Mouse (Mus musculus) kidney, adult 10 weeks (tissue): ENCODE results near the gene Tasp1. TPM values are rescaled to one million over a fixed set of nuclear protein-coding genes. Genes with fewer than 3 reads are reported as not detected.

Source experiments
- polyA plus RNA-seq: library from polyadenylated mRNA; stranded (reverse); fragments of 350-450 nt; fragmentation: Illumina TruSeq; extraction: RNeasy Lipid Tissue Mini Kit (QIAGEN cat#74804); gene quantifications from one replicate; pipeline ENCODE4 v1.2.3, GENCODE M21; 2014; ENCODE audit warnings: low read depth, low replicate concordance

Tasp1 gene
- polyA plus RNA-seq, result 22.8 TPM

DNA sequence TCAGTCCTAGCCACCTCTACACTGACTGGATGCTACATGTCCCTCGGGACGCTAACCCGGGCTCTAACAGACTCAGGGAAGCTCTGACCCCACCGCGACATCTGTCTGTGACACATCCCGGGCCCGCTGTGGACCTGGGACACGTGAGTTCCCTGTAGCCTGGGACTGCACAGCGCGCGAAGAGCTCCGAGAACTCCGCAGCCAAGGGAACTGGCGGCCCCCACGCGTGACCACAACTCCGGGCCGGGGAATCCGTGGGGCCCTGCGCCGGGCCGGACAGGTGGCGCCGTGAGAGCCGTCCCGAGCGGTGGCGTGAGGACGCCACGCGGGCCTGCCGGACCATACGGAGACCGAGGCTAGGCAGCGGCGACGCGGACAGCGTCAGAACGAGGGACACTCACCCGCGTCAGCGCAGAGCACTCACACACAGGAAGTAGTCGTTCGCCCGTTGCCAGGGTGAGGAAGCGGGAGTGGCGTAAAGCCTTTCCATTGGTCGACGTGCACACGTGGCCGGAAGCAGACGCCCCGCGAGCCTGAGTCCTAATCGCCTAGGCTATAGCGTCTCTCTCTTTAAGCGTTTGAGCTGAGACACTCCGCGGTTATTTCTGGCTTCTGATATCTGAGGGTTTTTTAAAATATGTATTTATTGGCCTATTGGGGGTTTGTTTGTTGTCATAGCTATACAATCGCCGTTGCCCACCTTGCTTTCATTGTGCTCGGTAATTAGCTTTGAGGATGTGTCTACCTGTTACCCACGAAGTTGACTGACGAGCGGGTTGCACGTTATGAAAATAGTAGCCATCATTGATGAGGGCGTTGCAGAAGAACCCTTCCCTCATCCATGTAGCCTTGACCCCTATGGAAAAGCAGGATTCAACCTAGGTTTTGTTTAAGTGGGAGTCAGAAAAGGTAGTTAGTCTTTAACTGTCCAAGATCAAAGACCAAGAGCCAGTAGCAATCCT lies at the start of gene Tasp1:
TSS of gene Tasp1 (minus strand) at position 453 of the 962 bp plus-strand sequence.

Other genes with a start within 250 kb of the Tasp1 start
- not detected for gene Gm17374, start 85.2 kb upstream of the Tasp1 start, polyA plus RNA-seq
- 48.9 TPM for gene Esf1, start 103.8 kb upstream of the Tasp1 start, polyA plus RNA-seq
- 45.7 TPM for gene Ndufaf5, start 103.8 kb upstream of the Tasp1 start, polyA plus RNA-seq